Mouse (Mus musculus): ENCODE results near the gene Tmco4.
"Not testable (repeated sequence)": the region's sequence is repeated elsewhere in the genome, so short reads cannot be mapped to it uniquely, and the experiment has no call there.

Tmco4 gene

DNA sequence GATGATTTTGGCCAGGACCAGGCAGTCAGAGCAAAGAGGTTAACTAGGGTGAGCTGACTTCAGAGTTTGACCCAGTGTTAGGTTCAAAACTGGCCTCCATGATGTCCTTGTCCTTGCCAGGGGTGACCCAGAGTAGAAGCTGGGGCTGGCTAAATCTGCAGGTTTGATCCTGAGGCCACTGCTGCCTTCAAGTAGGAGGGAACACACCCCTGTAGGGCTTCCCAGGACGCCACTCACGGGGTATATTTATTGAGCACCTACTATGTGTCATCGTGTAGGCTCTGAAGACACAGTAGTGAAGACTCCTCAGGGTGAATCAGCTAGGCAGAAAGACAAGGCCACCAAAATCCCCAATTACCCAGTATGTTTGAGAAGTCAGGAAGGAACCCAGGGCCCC is 1.0 kb downstream of the Tmco4 start:
- DNase-seq (ENCODE audit: low read depth): no peak

DNA sequence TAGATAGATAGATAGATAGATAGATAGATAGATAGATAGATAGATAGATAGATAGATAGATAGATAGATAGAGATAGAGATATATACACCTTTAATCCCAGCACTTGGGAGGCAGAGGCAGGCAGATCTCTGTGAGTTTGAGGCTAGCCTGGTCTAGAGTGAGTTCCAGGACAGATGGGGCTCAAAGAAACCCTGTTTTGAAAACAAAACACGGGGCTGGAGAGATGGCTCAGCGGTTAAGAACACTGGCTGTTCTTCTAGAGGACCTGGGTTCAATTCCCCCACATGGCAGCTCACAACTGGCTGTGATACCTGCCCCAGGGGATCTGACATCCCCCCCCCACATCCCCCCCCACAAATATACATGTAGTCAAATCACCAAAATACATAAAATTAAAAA is 1.9 kb downstream of the Tmco4 start:
- not testable (repeated sequence) for DNase-seq (ENCODE audit: low read depth)

DNA sequence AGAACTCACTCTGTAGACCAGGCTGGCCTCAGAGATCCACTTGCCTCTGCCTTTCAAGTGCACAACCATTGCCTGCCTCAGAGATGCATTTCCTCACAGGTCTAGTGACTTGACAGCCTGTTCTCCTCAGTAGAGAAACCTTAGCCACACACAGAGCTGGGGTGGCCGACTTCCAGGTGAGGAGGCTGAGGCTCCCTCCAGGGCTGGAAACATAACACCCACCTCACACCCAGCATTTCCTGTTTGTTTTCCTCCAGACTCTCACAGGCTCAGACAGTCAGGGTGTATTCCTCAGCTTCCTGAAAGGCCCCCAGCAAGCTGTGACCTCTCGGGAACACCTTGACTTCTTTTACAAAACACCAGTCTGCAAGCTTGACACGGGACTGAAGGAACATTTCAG is 2.5 kb downstream of the Tmco4 start:
- DNase-seq (ENCODE audit: low read depth): peak; percentile 19

DNA sequence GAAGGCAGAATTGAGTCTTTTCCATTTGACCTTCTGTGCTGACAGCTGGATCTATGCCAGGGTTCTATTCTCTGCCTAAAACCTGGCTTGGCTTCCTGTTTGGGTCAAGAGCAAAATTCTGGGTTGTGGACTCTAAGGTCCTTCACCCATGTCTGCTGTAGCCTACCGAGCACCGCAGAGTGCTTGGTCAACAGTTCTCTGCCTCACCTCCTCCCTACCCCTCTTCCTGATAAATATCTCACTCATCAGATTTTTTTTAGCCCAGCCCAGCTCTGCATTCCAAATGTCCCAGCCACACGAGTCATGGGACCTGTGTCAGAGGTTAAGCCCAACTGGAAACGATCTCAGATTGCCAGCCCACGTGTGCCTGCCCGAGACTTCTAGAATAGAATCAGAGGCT is 3.4 kb downstream of the Tmco4 start:
- DNase-seq (ENCODE audit: low read depth): no peak

DNA sequence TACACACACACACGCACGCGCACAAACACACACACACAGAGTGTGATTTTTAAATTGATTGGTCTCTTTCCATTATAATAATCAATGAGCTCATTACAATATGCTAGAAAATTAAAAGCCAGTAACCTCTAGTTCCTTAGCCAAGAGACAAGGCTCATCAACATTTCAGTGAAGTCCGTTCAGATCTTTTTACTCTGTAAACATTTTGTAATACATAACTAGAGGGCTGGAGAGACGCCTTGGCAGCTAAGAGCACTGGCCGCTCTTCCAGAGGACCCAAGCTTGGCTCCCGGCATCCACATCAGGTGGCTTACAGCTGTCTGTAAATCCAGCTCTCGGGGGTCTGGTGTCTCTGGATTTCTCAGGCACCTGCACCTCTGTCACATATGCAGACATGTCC is 7.3 kb downstream of the Tmco4 start:
- no peak for DNase-seq (ENCODE audit: low read depth)

DNA sequence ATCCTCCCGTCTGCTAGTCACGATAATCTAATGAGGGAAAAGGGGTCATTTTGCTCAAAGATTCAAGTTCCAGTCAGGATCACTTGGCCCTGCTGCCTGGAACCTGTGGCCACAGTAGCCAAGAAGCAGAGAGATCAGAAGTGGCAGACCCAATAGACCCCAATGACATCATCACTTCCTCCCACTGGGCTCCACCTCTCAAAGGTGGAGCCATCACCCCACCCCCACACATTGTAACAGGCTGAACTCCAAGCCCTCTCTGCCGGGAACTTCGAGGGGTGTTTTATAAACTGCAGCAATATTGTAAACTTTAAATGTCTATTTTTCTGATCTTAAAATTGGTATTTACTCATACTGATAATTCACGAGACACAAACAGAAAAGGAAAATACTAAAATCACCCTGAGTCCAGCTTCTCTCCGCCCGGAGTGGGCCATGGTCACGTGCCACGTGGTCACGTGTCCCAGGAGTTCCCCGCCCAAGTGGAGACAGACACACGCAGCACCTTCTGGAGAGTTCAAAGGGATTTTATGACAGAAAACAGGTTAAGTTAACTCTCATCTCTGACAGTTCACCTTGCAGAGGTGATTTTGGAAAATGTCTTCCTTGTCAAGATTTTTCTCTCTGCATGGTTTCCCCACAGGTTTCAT is 8.2 kb downstream of the Tmco4 start:
- no peak for DNase-seq (ENCODE audit: low read depth)

DNA sequence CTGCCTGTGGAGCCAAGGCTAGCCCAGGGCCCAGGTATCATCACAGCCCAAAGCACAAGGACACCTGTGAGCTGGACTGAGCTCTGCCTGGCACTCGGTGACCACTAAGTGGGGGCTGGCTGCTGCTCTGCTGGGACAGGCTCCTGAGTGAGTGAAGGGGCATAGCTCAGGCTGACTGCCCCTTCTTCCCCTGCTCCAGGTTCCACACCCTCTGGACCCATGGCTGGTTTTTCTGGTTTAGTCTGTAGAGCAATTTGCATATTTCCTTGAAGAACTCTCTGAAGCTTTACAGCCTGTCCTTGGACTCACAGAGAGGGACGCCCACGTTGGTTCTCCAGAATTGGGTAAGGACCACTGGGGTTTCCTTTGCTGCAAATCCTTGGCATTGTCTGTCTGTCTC is 10.7 kb downstream of the Tmco4 start:
- no peak for DNase-seq (ENCODE audit: low read depth)

DNA sequence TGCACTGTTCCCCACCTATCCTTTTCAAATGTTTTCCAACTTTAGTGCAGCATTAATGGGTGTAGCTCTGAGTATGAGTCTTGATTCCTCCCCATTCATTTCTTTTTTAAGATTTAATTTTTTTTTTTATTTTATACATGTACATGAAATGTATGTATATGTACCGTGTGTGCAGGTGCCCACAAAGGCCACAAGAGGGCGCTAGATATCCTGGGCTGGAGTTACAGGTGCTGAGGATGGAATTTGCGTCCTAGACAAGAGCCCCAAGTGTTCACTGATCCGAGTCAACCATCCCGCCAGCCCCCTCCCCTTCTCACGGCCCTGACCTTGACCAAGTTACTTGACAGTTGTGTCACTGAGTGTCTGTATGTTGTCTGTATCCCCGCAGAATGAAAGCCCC is 12.1 kb downstream of the Tmco4 start:
- DNase-seq (ENCODE audit: low read depth): no peak

DNA sequence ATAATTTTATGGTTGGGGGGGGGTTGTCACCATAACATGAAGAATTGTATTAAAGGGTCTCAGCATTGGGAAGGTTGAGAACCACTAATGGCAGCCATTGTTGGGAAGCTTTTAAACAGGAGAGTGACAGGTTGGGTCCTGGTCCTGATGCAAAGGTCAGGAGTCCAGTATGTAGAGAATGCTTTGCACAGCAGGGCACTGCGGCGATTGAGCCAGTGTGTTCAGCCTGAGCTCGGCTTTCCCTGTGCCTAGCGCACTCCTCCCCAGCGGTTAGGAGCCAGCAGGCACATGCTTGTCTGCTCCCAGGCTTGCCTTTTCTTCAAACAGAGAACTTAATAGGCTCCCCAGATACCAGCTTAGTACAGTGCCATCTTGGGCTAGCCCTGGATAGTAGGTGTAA is 13.6 kb downstream of the Tmco4 start:
- DNase-seq (ENCODE audit: low read depth): no peak

DNA sequence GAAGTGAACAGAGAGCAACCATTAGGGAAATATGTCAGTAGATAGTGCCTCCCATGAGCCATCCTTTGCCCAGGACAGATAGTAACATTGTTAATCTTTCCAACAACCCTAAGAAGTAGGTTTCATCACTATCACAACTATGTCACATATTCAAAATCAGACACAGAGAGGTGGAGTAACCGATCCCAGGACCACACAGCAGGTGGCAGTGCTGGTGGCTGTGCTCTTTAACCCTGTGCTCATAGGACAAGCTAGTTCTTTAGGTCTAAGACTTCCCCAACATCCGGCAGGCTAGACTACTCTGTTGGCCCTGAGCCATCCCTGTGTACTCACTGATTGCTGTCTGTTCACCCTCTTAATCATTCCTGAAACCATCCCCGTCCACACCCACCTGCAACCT is 21.7 kb downstream of the Tmco4 start:
- DNase-seq (ENCODE audit: low read depth): no peak

DNA sequence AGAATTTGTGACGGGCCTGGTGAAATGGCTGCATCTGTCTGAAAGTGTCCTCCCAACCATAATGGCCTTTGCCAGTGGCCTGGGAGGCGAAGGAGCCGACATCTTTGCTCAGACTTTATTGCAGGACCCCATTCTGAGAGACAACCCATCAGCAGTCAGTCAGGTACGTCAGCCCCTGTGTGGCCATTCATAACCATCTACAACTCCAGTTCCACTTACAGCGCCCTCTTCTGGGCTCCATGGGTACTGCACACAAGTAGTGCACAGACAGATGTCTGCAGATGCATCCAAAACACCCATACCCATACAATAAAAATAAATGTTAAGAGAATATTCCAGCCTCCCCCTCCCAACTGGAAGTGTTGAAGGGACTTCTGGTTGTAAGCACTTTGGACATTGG is 23.7 kb downstream of the Tmco4 start:
- peak; percentile 59 for DNase-seq (ENCODE audit: low read depth)

DNA sequence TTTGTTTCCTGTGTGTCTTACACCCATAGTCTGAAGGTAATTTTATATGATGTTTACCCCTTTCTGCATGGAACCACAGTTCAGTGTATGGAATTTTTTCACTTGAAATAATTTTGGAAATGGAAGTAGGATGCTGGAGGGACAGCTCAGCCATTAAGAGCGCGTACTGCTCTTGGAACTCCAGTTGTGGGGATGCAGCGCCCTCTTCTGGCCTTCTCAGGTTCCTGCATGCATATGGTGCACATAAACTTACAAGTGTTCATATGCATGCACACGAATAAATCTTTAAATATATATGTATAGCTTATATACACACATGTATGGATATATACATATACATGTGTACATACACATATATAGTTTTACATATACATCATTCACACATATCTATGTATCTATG is 24.4 kb downstream of the Tmco4 start:
- DNase-seq (ENCODE audit: low read depth): peak; percentile 50

DNA sequence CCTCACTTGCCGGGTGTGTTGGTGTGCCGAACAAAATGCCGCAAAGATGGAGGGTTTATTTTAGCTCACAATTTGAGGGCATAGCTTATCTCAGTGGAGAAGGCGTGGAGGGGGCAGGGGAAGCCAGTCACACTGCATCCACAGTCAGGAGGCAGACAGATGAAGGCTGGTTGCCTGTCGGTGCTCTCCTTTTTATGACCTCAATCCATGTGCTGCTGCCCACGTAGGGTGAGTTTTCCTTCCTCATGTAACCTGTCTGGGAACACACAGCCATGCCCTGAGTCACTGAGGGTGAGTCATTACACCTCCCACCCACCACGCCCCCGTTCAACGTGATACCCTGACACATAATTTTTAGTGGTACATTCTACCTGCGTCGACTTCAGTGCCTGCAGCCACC is 25.9 kb downstream of the Tmco4 start:
- no peak for DNase-seq (ENCODE audit: low read depth)

DNA sequence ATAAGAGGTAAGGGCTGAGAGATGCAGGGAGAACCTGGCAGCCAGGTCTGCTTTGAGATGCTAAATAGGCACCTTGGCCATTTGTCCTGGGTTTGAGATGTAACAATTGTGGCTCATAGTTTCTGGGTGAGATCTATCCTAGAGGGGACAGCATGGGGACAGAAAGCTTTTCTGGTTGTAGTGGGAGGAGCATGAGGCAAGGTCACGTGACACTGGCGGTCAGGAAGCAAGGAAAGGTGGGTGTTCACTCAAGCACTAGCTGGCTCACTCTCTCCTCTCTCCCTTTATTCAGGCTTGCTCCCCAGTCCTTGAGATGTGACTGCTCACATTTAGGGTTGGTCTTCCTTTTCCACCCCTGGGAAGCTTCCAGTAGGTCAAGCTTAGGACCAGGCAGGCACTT is 28.3 kb downstream of the Tmco4 start:
- DNase-seq (ENCODE audit: low read depth): no peak

DNA sequence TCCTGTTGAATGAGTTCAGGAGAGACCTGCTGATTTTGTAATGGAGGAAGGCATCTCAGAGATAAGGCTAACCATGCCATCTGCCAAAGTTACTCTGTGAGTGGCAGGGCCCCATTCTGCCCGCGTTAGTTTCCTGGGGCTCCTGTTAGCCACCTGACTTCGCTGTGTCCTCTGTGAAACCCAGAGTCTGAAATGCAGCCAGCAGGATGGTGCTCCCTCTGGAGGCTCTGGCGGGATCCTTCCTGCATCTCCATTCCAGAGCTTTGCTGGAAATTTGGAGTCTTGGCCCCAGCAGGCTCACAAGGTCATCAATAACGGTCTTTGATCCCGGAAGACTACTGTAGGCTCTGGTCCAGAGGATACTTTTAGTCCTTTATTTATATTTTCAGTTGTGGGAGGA is 28.7 kb downstream of the Tmco4 start:
- no peak for DNase-seq (ENCODE audit: low read depth)

DNA sequence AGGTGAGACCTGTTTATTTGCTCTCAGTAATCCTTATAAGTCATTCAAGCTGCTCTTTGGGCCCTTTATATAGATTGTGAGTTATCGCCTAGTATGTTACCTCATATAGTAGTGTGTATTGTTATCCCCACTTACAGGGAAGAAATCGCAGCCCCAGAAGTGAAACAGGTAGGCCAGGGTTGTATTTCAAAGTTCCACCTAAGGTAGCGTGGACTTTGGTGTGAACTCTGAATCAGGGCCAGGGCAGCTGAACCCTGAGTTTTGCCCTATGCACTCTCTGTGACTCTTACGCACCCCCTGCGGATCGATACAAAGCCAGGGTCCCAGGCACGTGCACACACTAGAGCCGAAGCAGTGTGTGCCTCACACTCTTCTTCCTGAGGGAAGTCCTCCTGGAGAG is 31.4 kb downstream of the Tmco4 start:
- no peak for DNase-seq (ENCODE audit: low read depth)

DNA sequence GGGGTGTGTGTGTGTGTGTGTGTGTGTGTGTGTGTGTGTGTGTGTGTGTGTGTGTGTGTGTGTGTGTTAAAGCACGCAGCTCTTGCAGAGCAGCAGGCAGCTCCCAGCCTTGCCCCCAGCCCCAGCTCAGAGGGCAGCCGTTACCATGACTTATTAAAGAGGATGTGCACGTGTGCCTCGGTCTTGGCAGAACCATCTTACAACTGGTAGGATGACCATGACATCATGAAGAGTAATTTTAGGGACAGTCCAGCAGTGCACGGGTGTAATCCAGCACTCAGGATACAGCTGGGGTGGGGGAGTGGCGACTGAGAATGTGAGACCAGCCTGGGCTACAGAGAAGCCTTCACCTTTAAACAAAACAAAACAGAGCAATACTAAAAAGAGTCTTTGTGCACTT is 32.5 kb downstream of the Tmco4 start:
- DNase-seq (ENCODE audit: low read depth): no peak

DNA sequence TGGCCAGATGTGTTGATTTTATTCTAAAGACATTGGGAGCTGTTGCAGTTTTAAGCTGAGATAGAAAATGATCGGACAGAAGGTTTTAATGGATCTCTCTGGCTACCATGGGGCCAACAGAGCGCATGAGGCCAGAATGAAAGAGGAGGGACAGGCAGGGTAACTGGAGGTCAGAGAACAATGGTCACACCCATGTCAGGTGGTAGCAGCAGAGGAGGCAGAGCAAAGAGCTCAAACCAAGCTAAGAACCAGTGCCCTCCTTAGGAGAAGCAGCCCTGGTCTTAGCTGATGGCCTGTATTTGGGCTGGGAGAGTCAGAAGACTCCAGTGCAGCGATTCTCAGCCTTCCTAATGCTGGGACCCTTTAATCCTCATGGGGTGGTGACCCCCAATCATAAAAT is 34.7 kb downstream of the Tmco4 start:
- DNase-seq (ENCODE audit: low read depth): no peak

DNA sequence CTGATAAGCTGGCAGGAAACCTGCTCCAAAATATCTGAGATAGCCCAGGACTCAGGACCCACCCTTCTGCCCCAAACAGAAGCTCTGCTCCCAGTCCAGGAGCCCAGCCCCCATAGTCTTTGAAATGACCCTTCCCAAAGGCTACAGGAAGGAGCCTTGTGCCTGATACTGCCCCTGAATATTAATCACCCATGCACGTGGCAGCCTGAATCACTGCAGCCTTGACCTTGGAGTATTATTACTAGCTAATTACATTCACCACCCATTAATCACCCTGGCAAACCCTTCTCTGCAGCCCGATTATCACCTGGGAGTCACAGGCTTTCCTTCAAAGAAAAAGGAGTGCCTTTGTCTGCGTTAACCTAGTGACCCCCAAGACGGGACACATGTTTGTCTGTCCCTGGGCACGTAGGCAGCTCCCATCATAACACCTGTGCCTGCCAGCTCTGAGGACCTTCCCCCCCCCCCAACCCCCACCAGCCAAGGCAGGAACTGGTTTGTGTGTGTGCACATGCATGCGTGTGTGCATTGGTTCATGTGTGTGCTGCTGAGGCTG is 35.4 kb downstream of the Tmco4 start:
- no peak for DNase-seq (ENCODE audit: low read depth)

DNA sequence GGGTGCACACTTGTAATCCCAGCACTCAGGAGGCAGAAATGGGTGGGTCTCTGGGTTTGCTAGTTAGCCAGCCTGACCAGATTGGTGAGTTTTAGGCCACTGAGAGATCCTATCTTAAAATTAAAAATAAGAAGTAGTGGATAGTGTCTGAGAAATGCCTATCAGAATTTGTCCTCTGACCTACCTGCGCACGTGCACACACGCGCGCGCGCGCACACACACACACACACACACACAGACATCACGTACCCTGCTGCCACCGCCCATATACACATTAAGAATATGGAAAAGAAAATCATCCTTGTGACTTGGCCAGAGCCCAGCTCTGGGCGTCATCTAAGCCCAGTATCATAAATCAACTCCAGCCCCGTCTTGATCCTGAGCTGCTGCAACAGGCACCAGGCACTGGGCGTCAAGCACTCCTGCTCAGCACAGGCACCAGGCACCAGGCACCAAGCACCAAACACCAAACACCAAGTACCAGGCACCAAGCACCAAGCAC is 38.6 kb downstream of the Tmco4 start:
- DNase-seq (ENCODE audit: low read depth): no peak

DNA sequence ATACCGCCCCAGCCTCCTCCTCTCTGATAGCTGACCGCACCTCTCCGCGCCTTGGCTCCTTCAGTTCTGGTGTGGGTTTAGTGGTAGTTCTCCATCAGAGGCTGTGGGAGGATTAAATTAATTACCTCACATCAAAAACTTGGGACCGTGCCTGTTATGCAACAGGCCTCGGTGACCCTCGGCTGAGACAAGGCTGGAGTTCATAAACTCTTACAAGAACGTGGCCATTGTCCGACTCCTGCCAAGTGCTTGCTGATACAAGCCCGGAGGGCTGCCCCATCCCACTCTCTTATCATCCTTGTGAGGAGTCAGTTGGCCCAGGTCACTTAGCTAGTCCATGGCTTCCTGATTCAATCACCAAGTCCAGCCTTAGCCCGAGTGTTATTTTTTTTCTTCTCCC is 40.6 kb downstream of the Tmco4 start:
- DNase-seq (ENCODE audit: low read depth): no peak

DNA sequence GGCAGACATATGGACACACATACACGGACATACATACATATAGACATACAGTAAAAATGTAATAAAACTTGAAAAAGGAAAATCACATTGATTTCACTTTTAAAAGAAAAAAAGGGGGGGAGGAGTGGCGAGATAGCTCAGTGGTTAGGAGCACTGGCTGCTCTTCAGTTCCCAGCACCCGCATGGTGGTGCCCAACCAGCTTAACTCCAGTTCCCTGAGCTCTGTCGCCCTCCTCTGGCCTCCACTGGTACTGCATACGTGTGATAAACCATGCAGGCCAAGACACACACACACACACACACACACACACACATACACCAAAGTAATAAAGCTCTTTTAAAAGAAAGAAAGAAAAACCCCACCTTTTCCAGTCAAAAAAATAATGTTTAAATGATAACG is 42.1 kb downstream of the Tmco4 start:
- peak; percentile 37 for DNase-seq (ENCODE audit: low read depth)

DNA sequence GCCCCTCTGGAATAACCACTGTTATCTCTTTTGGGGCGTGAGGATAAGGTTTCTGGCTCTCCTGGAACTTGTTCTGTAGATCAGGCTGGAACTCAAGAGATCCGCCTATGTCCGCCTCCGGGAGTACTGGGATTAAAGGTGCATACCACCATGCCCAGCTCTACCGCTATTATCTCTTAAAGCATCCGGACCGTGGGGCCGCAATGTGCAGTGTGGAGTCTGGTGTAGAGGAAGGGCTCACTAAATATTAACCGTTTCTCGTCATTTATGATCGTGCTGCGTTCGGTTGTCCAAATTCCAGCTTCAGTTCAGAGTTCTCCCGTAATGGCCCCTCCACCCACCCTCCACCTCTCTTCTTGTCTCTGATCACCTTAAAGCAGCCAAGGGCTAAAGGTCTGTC is 45.7 kb downstream of the Tmco4 start:
- DNase-seq (ENCODE audit: low read depth): no peak

DNA sequence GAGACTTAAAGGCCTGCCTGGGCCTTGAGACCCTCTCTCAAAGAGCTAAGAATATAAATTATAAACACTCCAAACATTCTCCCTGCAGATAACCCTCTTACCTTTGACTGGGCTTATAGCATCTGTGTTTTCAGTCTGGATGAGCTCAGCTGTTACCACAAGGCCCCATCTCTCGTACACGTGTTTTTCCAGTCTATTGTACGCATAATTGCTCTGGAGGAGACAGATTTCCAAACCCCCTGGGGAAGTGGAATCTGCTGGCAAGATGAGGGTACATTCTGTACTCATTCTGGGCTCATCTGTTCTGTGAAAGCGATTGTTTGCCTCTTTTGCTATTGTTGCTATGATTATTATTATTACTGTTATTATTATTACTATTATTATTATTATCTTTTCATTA is 46.3 kb downstream of the Tmco4 start:
- DNase-seq (ENCODE audit: low read depth): no peak
